Mouse (Mus musculus) intestine, embryonic 15.5 days (tissue): ENCODE data around the gene Creb3l2. TPM values are rescaled to one million over a fixed set of nuclear protein-coding genes. Genes with fewer than 3 reads are reported as not detected.
"Not testable (repeated sequence)": the region's sequence is repeated elsewhere in the genome, so short reads cannot be mapped to it uniquely, and the experiment has no call there.

Experiments used
- ATAC-seq: fragments of 200-750 bp; cut with Nextera tagmentation; 2 replicates; pipeline ENCODE4 v1.8.0; 2017; ENCODE audit warnings: moderate TSS enrichment, moderate library complexity
- H3K27ac ChIP-seq: fragments of 300-500 bp; sonication (generic); 2 replicates; pipeline ENCODE4 v1.5.1; 2015; ENCODE audit warnings: mild to moderate bottlenecking, inconsistent platforms
- H3K27me3 ChIP-seq: fragments of 300-500 bp; sonication (generic); replicated peaks from 2 replicates; pipeline ENCODE4 v1.6.1; 2015; ENCODE audit warnings: inconsistent platforms
- H3K36me3 ChIP-seq: fragments of 300-500 bp; sonication (generic); 2 replicates; pipeline ENCODE4 v1.6.1; 2015; ENCODE audit warnings: inconsistent platforms
- H3K4me1 ChIP-seq: fragments of 300-500 bp; sonication (generic); replicated peaks from 2 replicates; pipeline ENCODE4 v1.6.1; 2015; ENCODE audit warnings: inconsistent platforms
- H3K4me2 ChIP-seq: fragments of 300-500 bp; sonication (generic); replicated peaks from 2 replicates; pipeline ENCODE4 v1.6.1; 2015; ENCODE audit warnings: mild to moderate bottlenecking, inconsistent platforms
- H3K4me3 ChIP-seq: fragments of 300-500 bp; sonication (generic); replicated peaks from 2 replicates; pipeline ENCODE4 v1.5.1; 2015; ENCODE audit warnings: inconsistent platforms
- H3K9ac ChIP-seq: fragments of 300-500 bp; sonication (generic); 2 replicates; pipeline ENCODE4 v1.6.1; 2015; ENCODE audit warnings: inconsistent platforms
- H3K9me3 ChIP-seq: fragments of 300-500 bp; sonication (generic); 2 replicates; pipeline ENCODE4 v1.6.1; 2016; ENCODE audit warnings: inconsistent platforms
- WGBS: fragments of 180-500 bp; shearing (Covaris S2); methylation state at CpG from one replicate; pipeline ENCODE4 v1.1.7; 2015; 5-methylcytosine and 5-hydroxymethylcytosine counted together
- polyA plus RNA-seq: library from polyadenylated mRNA; unstranded; fragments of >200 nt; fragmentation: Nextera tagmentation; extraction: Ambion mirVana; gene quantifications from 2 replicates; pipeline ENCODE4 v1.2.1, GENCODE M21; 2015

The Creb3l2 gene
- polyA plus RNA-seq, 1 experiment from 2014 or later = 15.8 TPM

DNA sequence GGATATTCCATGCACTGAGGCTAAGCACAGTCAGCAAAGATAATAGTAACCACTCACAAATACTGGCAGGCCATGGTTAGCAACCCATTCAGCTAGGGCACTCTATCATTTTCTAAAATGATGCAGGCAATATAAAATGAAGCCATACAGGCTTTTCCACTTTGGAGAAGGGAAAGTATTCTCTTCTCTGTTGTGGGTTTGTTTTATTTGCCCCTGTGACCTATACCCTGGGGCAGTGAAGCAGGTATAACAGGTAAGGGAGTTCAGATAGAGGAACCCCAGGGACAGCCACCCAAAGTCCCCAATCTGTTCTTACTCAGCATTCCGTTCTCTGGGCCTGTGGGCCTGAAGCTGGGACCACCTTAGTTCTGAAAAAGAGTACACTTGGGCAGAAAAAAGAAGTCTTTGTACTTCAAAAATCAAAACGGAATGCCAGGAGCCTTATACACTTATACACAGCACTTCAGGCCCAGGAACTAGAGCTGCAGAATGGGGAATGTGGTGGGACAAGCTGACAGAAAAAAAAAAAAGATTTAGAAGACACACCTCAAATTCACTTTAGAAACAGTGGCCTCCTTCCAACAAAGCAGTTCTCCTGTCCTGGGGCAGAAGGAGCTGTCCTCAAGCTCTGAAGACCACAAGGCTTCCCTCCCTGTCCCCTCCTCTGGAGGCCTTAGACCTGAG, 56.2 kb downstream of the Creb3l2 start:
- Histone ChIP-seq H3K4me1 (peaks cover 11% of the 10 kb centered on the region), H3K4me3 (no peak overlapping the region), H3K27me3 (no peaks in the 10 kb centered on the region), H3K9me3 (no peaks in the 10 kb centered on the region), H3K9ac (no peak overlapping the region), H3K27ac (no peak overlapping the region), H3K36me3 (no peaks in the 10 kb centered on the region), H3K4me2 (no peak overlapping the region)
- no peak for ATAC-seq
- WGBS = 80% methylated on average over 2 of the region's 2 CpGs

DNA sequence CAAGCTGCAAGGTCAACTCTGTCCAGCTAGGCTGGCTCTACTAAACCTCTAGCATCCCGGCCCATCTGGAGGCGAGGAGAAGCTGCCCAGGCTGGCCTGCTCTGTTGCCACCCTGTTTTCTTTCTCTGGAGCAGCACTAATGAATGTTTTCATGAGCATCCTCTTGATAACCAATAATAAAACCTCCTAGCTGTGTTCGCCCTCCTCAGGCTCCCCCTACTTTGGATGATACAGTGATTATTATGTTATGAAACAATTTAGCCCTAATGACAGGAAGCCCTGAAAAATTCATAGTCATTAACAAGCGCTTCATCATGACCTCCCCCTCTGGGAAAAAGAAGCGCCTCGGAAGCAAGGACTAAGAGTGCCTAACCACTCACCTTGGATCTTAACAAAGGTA, 59.2 kb downstream of the Creb3l2 start:
- Histone ChIP-seq H3K9ac (no peak overlapping the region), H3K36me3 (0 out of 2 replicates have a peak, but pooled peaks cover 4% of the 10 kb centered on the region), H3K9me3 (no peaks in the 10 kb centered on the region), H3K4me1 (no peaks in the 10 kb centered on the region), H3K4me2 (no peak overlapping the region), H3K27ac (no peak overlapping the region), H3K27me3 (no peaks in the 10 kb centered on the region), H3K4me3 (no peak overlapping the region)
- ATAC-seq = no peak
- 86% methylated on average over 6 of the region's 6 CpGs for WGBS

DNA sequence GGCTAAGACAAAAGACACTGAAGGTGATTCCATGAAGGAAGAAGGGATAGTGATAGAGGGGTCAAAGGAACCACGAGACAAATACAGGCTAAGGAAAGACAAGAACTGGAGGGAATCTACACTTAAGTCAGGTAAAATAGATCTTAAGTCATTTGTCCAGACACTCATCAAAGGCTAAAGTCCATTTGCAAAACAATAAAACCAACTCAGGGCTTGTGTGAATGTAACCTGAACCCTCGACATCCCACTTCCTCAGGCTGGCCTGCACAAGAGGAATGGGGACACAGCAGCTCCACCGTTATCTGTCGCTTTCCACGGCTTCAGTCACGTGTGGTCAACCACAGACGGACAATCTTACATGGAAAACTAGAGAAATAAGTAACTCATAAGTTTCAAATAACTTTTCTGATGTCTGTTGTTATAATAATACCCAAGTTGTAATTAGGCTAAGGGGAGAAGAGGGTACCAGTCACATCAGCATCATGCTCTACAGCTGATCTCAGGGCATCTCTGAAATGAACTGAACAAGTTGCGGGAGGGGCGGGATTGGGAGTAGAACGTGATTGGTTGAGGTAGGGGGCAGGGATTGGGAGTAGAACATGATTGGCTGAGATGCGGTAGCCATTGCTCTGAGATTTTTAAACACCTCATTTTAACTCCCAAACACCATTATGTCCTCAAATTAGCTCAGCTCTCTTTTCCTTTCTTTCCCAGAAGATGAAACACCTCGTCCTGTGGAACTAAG, 63.9 kb downstream of the Creb3l2 start:
- no peak overlapping the region for H3K4me3 ChIP-seq
- no peak overlapping the region for H3K4me2 ChIP-seq
- no peak overlapping the region for H3K9ac ChIP-seq
- no peaks in the 10 kb centered on the region for H3K27me3 ChIP-seq
- H3K27ac ChIP-seq = no peak overlapping the region
- no peaks in the 10 kb centered on the region for H3K9me3 ChIP-seq
- 80% methylated on average over 12 of the region's 12 CpGs for WGBS
- H3K4me1 ChIP-seq = no peaks in the 10 kb centered on the region; the same call in 1 of the 2 replicates
- H3K36me3 ChIP-seq = 0 out of 2 replicates have a peak, but pooled peaks cover 4% of the 10 kb centered on the region
- ATAC-seq = peak; percentile 39; the same call in 1 of the 2 replicates

- not testable (repeated sequence) for H3K9ac ChIP-seq, H3K4me1 ChIP-seq, ATAC-seq, H3K36me3 ChIP-seq, H3K4me3 ChIP-seq, H3K27me3 ChIP-seq, H3K9me3 ChIP-seq, H3K4me2 ChIP-seq, H3K27ac ChIP-seq
- 78% methylated on average over 3 of the region's 3 CpGs for WGBS
These were observed 64.6 kb downstream of the Creb3l2 start for GRCm38 (mm10) chr6:37377387-37377786.

GRCm38 (mm10) chr6:37375452-37375851, 66.5 kb downstream of the Creb3l2 start:
- Histone ChIP-seq H3K4me1 (no peaks in the 10 kb centered on the region; the same call in 1 of the 2 replicates), H3K4me2 (no peak overlapping the region), H3K27ac (no peak overlapping the region), H3K9me3 (no peaks in the 10 kb centered on the region), H3K9ac (no peak overlapping the region), H3K27me3 (no peaks in the 10 kb centered on the region), H3K4me3 (no peak overlapping the region), H3K36me3 (0 out of 2 replicates have a peak, but pooled peaks cover 4% of the 10 kb centered on the region)
- no peak for ATAC-seq
- 70% methylated on average over 10 of the region's 10 CpGs for WGBS

- Histone ChIP-seq H3K4me1 (no peaks in the 10 kb centered on the region; the same call in 1 of the 2 replicates), H3K9ac (no peak overlapping the region), H3K27ac (no peak overlapping the region), H3K4me3 (no peak overlapping the region), H3K4me2 (no peak overlapping the region), H3K36me3 (no peaks in the 10 kb centered on the region), H3K9me3 (no peaks in the 10 kb centered on the region), H3K27me3 (no peaks in the 10 kb centered on the region)
- 85% methylated on average over 7 of the region's 7 CpGs for WGBS
- ATAC-seq = no peak
These were observed 70.6 kb downstream of the Creb3l2 start for GRCm38 (mm10) chr6:37371341-37371740.

GRCm38 (mm10) chr6:37370566-37370965, 71.4 kb downstream of the Creb3l2 start:
- Histone ChIP-seq H3K27me3 (no peaks in the 10 kb centered on the region), H3K9me3 (no peaks in the 10 kb centered on the region), H3K4me2 (no peak overlapping the region), H3K27ac (no peak overlapping the region), H3K4me1 (no peaks in the 10 kb centered on the region; the same call in 1 of the 2 replicates), H3K36me3 (no peaks in the 10 kb centered on the region), H3K9ac (no peak overlapping the region), H3K4me3 (no peak overlapping the region)
- no peak for ATAC-seq
- WGBS = 85% methylated on average over 12 of the region's 12 CpGs

DNA sequence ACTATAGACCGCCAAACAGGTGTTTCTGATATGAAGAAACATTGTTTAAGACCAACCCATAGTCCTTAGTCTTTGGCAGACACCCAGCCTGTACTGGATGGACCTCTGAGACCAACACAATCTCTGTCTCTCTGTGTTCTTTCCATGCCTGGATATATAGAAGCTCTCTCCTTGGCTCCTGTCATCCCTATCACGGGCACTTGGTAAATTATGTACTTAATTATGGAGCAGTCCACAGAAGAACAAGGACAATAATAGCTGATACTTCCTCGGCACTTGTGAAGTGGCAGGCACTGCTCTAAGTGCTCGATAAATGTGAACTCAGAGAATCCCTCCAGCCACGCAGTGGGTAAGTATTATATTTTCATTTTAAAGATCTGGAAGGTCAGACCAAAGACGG, 72.2 kb downstream of the Creb3l2 start:
- Histone ChIP-seq H3K9ac (no peak overlapping the region), H3K4me2 (no peak overlapping the region), H3K27ac (no peak overlapping the region), H3K9me3 (no peaks in the 10 kb centered on the region), H3K36me3 (no peaks in the 10 kb centered on the region), H3K27me3 (no peaks in the 10 kb centered on the region), H3K4me1 (no peaks in the 10 kb centered on the region; the same call in 1 of the 2 replicates), H3K4me3 (no peak overlapping the region)
- ATAC-seq = no peak
- 76% methylated on average over 6 of the region's 6 CpGs for WGBS

- H3K9me3 ChIP-seq = no peaks in the 10 kb centered on the region
- H3K4me3 ChIP-seq = no peak overlapping the region
- H3K27me3 ChIP-seq = no peaks in the 10 kb centered on the region
- no peak overlapping the region for H3K27ac ChIP-seq
- no peak overlapping the region for H3K4me2 ChIP-seq
- no peaks in the 10 kb centered on the region; the same call in 1 of the 2 replicates for H3K4me1 ChIP-seq
- 67% methylated on average over 13 of the region's 13 CpGs for WGBS
- ATAC-seq = no peak
- H3K36me3 ChIP-seq = no peaks in the 10 kb centered on the region; the same call in 1 of the 2 replicates
- no peak overlapping the region for H3K9ac ChIP-seq
These were observed 73.7 kb downstream of the Creb3l2 start for GRCm38 (mm10) chr6:37368281-37368680.

- no peak overlapping the region for H3K27ac ChIP-seq
- no peak overlapping the region for H3K4me2 ChIP-seq
- no peak overlapping the region for H3K4me3 ChIP-seq
- no peak overlapping the region for H3K9ac ChIP-seq
- no peak for ATAC-seq
- H3K9me3 ChIP-seq = no peaks in the 10 kb centered on the region
- H3K4me1 ChIP-seq = no peaks in the 10 kb centered on the region; the same call in 1 of the 2 replicates
- 86% methylated on average over 6 of the region's 6 CpGs for WGBS
- H3K27me3 ChIP-seq = no peaks in the 10 kb centered on the region
- peaks cover 3% of the 10 kb centered on the region; the same call in 1 of the 2 replicates for H3K36me3 ChIP-seq
These were observed 75.0 kb downstream of the Creb3l2 start for GRCm38 (mm10) chr6:37366991-37367390.

DNA sequence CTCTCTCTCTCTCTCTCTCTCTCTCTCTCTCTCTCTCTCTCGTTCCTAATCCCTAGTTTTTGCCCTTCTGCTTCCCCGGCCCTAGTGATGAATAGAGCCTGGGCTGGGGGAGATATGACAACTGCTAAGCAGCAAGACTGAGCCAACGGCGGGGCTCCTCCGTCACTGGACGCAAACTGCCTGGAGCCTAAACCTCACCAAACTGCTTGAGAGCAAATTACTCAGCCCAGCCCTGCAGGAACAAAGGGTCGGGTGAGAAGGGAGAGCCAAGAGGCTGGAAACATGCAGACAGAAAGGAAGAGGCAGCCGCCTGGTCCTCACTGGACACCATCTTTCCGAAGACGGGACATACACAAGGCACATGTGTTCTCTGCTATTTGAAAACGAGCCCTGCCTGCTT, 76.8 kb downstream of the Creb3l2 start:
- Histone ChIP-seq H3K36me3 (peaks cover 3% of the 10 kb centered on the region; the same call in 1 of the 2 replicates), H3K4me3 (no peak overlapping the region), H3K9me3 (no peaks in the 10 kb centered on the region), H3K4me2 (no peak overlapping the region), H3K27me3 (no peaks in the 10 kb centered on the region), H3K27ac (no peak overlapping the region), H3K9ac (no peak overlapping the region), H3K4me1 (peaks cover 8% of the 10 kb centered on the region; the same call in 1 of the 2 replicates)
- 67% methylated on average over 11 of the region's 11 CpGs for WGBS
- no peak for ATAC-seq

GRCm38 (mm10) chr6:37364361-37364760, 77.6 kb downstream of the Creb3l2 start:
- peaks cover 8% of the 10 kb centered on the region; the same call in 1 of the 2 replicates for H3K4me1 ChIP-seq

More at GRCm38 (mm10) chr6:37364361-37364760, 77.6 kb downstream of the Creb3l2 start:
- Histone ChIP-seq H3K4me3 (no peak overlapping the region), H3K4me2 (no peak overlapping the region), H3K27ac (no peak overlapping the region), H3K27me3 (no peaks in the 10 kb centered on the region), H3K9me3 (no peaks in the 10 kb centered on the region), H3K36me3 (peaks cover 3% of the 10 kb centered on the region; the same call in 1 of the 2 replicates), H3K9ac (no peak overlapping the region)
- 93% methylated on average over 8 of the region's 8 CpGs for WGBS
- no peak for ATAC-seq
